Comparison of ENCODE assay signal across 11 mouse cellular contexts in genomic region chr6:104674249-104674648, GRCm38 (mm10).
"Had no signal": no experiment of that assay in that cellular context is flagged by ENCODE, and none has a peak within 500 bp of the region (broad histone marks: within the 10 kb centered on the region; RNA-seq: fewer than 3 reads in every experiment).

No protein-coding gene starts in this region.

- DNase-seq: retina, postnatal 1 day; right cerebral cortex, postnatal 14 days; right cerebral cortex, postnatal 25 days; right cerebral cortex, postnatal 4 days; spleen, adult 18-20 months; thymus, adult 18-20 months; thymus, adult 2 months; thymus, postnatal 14 days; thymus, postnatal 25 days; thymus, postnatal 36 days; thymus, postnatal 4 days had no signal
